Mouse (Mus musculus) small intestine, adult 2 months (tissue): ENCODE results near the gene Lmbr1.

Experiments
- CTCF ChIP-seq: fragments of 200-500 bp; IDR thresholded peaks from 2 replicates; pipeline ENCODE4 v1.5.1; 2012; ENCODE audit warnings: low read depth, mild to moderate bottlenecking, control low read depth, inconsistent platforms, low read length, moderate library complexity, mixed read lengths; ENCODE audit not compliant: insufficient replicate concordance, insufficient read length; ENCODE audit errors: extremely low read depth
- POLR2A ChIP-seq: fragments of 200-500 bp; IDR thresholded peaks from 2 replicates; pipeline ENCODE4 v1.6.1; 2012; ENCODE audit warnings: low read depth, mild to moderate bottlenecking, control low read depth, inconsistent platforms, low read length, moderate library complexity

- TF ChIP-seq POLR2A (no peak), CTCF (no peak)
These were observed 88.1 kb downstream of the Lmbr1 start for GRCm38 (mm10) chr5:29290110-29290509.
